Mouse (Mus musculus) MEL-GATA-1-ER (cell line): ENCODE results near the gene Fam155a.

Source experiments
- DNase-seq: peaks from one replicate; pipeline ENCODE4 v3.0.0-alpha.2; 2012; ENCODE audit warnings: low read depth; ENCODE audit errors: extremely low read depth

Fam155a gene

DNA sequence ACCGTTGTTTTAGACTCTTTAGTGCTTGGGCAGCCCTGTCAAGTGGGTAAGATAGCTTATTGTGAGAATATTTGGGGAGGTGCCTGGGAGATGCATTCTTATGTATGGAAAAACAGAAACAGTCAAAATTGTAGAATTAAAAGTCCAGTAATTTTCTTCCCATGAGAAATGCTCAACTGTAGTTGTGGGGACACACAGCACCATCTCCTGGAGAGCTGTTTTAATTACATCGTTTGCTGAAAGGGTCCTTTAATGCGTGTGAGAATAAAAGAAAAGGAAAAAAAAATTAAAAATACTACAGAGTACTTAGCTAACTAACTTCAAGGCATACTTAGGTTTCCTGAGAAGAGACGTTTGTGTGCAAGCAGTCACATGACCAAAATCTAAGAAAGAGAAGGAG is 582.3 kb downstream of the Fam155a start:
- no peak for DNase-seq

DNA sequence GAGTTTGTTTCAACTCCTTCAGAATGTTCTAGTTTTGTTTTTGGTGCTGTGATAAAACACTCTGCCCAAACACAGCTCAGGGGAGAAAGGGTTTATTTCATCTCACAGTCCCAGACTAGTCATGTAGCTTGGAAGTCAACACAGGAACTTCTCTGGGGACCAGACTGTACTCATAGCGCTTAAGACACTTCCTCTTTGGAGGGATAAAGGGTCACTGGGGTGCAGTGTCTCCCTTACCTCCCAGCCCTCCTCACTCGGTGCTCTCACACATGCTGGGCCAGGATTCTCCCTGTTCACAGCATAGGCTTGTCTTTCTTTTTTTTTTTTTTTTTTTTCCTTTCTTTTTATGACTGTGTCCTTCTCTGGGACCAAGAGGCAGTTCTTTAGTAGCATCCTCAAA is 585.8 kb downstream of the Fam155a start:
- no peak for DNase-seq

DNA sequence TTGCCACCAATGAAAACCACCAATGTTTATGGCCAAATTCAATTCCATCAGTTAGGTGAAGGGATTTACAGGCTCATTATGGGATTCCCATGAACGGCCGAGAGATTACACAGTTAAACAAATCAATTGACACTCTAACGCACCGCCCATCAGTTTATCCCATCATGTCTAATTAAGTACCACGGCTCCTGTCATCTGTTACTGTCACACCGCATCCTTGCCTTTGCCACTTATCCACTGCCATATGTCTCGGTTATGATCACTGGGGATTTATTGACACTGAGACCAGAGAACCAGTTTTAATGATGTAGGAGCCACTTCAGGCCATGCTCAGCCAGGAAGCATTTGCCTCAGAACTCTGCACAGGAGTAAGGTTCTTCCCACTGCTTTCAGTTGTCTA is 588.5 kb downstream of the Fam155a start:
- no peak for DNase-seq

DNA sequence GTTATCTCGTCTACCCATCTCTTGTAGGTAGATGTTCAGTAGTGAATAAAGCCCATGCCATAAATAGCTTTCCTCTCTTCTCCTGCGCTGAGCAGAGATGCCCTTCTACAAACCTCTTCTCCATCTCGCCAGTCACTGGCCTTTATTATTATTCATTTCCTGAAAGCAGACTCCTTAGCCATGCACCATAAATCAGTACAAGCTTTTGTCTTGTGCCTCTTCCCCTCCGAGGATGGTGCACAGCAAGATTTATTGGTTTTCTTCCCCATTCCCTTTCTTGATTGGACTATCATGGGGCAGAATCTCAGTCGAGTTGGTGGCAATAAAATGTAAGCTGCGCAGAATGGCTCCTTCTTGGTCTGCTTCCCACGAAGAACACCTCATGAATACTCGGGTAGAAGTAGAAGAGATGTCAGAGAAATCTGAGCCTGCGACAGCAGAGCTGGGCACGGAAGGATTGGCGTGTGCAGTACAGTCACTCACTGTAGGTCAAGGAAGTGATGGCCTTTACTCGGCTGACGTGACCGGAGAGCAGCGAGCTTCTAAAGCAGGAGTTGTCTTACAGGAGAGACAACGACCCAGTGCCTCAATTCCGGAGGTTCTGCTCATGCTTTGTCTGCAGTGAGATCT is 590.2 kb downstream of the Fam155a start:
- DNase-seq = no peak

DNA sequence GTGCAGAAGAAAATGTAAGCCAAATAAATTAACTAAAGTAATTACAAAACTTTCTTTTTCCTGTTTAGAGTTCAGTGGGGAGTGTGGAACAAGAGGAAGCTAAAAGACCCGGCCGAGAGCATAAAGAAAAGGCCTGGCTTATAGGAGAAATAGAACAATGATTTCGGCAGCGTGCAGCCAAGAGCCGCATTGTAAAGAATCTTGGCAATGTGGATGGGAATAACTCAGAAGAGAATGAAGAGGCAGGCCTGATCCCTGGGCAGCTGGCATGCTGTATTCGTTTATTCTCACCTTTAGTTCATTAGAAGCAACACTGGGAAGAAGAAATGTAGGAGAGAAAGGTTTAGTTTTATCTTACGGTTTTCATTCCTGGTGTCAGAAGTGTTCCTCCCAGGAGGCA is 594.0 kb downstream of the Fam155a start:
- no peak for DNase-seq

DNA sequence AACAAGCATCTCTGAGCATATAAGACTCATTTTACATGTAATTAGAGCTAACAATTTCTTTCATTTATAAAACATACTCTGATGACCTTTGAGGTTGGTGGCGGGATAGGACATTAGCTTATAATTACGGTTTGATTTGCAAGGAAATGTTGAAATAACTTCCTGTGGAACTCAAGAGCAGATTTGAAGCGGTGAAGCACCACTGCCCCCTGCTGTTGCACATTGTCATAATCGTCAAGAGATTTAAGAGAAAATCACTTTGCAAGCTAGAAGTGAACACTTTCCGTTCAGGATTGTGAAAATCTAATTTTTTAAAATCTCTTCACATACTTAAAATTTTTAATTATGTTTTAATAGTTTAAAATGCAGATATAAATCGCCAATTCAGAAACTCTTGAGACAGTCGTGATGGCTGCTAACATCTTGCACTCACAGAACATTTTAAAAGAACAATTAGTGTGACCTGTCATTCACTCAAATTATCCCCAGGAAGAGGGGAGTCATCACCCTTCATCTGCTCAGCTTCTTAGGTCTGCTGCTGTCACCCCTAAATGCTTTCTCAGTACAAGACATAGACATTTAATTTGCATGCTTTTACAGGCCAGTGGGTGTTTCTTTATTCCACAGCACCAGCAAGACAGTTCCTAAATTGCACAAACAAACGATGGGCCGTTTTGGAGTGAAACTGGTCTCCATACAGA is 595.9 kb downstream of the Fam155a start:
- no peak for DNase-seq

DNA sequence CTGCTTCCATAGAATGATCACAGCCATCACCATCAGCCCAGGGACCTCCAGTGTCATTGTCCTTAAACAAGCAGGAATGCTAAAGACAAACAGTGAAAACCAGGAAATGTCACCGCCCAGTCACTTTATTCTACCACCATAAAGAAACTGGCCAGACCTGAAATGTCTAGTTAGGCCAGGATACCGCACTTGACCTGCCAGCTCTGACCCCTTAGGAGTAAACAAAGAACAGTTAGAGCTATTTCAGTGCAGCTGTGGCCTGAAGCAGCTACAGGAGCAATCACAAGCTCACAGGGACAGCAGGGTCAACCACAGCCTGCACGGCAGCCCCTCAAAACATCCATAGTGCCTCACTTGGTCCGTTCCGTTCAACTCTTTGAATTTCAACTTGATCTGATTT is 599.1 kb downstream of the Fam155a start:
- DNase-seq = no peak

DNA sequence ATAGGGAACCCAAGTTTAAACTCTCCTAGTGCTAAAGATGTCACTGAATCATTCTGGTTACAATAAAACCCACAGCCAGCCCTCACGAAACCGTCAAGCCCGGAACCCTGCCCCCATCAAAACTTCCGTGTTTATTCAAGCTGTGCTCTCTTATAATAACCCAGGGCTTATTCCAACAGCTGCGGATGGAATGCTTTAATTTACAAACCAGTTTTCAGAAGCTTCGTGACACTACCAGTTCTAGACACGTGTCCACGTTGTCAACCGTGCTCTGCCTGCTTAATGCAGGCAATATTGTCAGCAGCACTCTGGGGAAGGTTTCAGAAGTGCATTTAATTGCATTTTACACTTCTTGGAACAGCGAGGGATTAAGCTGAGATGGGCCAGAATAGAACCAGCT is 603.0 kb downstream of the Fam155a start:
- no peak for DNase-seq

DNA sequence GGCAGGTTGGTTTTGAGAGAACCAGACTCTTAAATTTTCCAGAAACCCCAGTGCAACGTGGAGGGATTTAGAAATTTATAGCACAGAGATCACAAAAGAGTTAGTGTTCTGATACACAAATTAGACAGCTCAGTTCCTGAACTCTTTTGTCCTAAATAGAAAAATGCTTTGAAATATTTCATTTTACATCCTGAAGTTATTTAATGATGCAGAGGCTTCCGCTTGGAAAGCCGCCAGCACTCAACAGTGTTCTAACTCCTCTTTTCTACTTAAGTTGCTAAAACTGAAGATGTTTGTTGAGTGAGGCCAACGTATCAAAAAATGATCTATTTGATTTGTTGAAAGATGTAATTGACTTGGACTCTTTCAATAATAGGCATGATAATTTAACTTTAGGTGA is 609.4 kb downstream of the Fam155a start:
- DNase-seq = no peak

DNA sequence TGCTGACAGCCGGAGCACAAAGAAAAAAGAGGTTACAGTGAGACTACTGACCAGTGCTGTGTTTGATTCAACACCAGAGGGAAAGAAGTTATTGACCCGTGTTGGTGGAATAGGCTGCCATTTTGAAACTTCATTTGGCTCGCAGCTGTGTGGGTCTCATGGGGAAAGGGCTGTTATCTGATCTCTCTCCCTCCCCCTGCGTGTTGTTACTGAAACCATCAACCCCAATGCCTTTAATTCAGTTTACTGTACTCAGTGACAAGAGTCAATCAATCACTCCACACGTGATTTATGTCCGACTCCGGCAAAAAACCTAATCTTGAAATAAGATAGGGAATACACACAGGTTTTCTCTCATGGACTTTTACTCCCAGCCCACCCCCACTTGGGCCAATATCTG is 611.6 kb downstream of the Fam155a start:
- no peak for DNase-seq

DNA sequence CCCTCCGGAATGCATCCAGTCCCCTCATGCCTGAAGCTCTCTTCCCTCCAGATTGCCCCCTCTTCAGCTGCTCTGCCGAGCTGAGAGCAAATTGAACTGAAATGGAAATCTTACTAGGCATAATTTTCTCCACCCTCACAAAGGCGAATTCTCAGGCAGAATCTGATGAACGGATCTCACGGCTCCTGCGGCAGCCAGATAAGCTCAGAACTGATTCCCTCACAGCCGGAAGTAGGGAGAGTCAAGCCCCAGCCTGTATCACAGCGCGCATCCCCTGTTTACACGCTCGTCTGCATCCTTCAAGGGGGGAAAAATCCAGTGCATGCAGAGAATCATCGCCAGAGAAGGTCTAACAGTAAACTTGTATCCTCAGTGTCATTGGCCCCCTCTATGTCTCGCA is 612.3 kb downstream of the Fam155a start:
- no peak for DNase-seq

DNA sequence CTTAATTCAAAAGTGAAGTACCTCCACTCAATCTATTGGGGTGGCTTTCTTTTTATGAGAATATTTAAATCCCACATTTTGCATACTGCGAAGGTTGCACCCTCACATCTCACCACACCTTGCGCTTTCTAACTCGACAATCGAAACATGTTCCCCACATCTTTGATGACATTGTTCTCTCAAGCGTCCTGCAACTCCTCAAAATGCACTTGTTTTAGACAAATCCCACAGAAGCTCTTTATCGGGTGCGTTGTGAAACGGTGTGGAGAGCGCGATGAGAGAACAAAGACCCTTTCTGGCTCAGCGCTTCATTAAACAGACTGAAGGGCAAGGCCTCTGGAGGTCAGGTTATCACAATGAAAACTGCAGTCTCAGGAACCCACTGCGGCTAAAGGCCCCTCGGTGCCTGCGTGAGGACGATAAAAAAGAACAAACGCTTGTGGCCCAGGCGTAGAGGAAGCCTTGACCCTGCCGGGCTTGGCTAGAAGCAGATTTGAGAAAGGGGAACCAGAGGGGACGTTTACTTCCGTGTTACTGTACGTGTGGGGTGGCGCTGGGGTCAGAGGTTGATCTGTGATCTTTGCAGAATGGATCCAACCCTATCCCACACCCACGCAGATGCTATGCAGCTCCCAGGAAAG is 613.7 kb downstream of the Fam155a start:
- DNase-seq = no peak
